Mouse (Mus musculus) thymus, postnatal 0 days (tissue): Measurements from ENCODE around the gene Ddc. TPM values are rescaled to one million over a fixed set of nuclear protein-coding genes. Genes with fewer than 3 reads are reported as not detected.

ENCODE experiments used
- DNase-seq: peaks from one replicate; pipeline ENCODE4 v3.0.0-alpha.2; 2015; ENCODE audit warnings: low spot score
- polyA plus RNA-seq: library from polyadenylated mRNA; unstranded; fragments of >200 nt; fragmentation: Nextera tagmentation; extraction: Ambion mirVana; gene quantifications from 2 replicates; pipeline ENCODE4 v1.2.1, GENCODE M21; 2015

Gene Ddc
- polyA plus RNA-seq, 1 experiment from 2014 or later = 7.8 TPM

GRCm38 (mm10) chr11:11794626-11795025, 103.3 kb downstream of the Ddc start:
- no peak for DNase-seq

GRCm38 (mm10) chr11:11788521-11788974, 109.4 kb downstream of the Ddc start:
- peak; percentile 84 for DNase-seq

GRCm38 (mm10) chr11:11785457-11785856, 112.5 kb downstream of the Ddc start:
- DNase-seq = no peak

GRCm38 (mm10) chr11:11781728-11782127, 116.2 kb downstream of the Ddc start:
- no peak for DNase-seq

GRCm38 (mm10) chr11:11778345-11778744, 119.6 kb downstream of the Ddc start:
- no peak for DNase-seq

GRCm38 (mm10) chr11:11777796-11778195, 120.1 kb downstream of the Ddc start:
- DNase-seq = no peak

- no peak for DNase-seq
These were observed 120.7 kb downstream of the Ddc start for GRCm38 (mm10) chr11:11777246-11777645.

GRCm38 (mm10) chr11:11776822-11777174, 121.1 kb downstream of the Ddc start:
- DNase-seq = no peak

- no peak for DNase-seq
These were observed 121.7 kb downstream of the Ddc start for GRCm38 (mm10) chr11:11776071-11776821.

GRCm38 (mm10) chr11:11774893-11775292, 123.1 kb downstream of the Ddc start:
- DNase-seq = no peak

GRCm38 (mm10) chr11:11774384-11774783, 123.6 kb downstream of the Ddc start:
- no peak for DNase-seq

GRCm38 (mm10) chr11:11772196-11772595, 125.7 kb downstream of the Ddc start:
- no peak for DNase-seq

GRCm38 (mm10) chr11:11770691-11771090, 127.3 kb downstream of the Ddc start:
- DNase-seq = no peak

- no peak for DNase-seq
These were observed 128.7 kb downstream of the Ddc start for GRCm38 (mm10) chr11:11769281-11769680.

GRCm38 (mm10) chr11:11768057-11768456, 129.9 kb downstream of the Ddc start:
- no peak for DNase-seq

GRCm38 (mm10) chr11:11766736-11767135, 131.2 kb downstream of the Ddc start:
- DNase-seq = no peak

- peak; percentile 62 for DNase-seq
These were observed 131.8 kb downstream of the Ddc start for GRCm38 (mm10) chr11:11766105-11766504.

- no peak for DNase-seq
These were observed 132.5 kb downstream of the Ddc start for GRCm38 (mm10) chr11:11765414-11765813.

Other genes with a start within 250 kb of the Ddc start
- gene Ikzf1, start 213.1 kb downstream of the Ddc start, polyA plus RNA-seq = 91.7 and 100 TPM in 2 replicates
- gene Fignl1, start 89.2 kb downstream of the Ddc start, polyA plus RNA-seq = 62.4 and 65.6 TPM in 2 replicates
- gene Grb10, start 140.5 kb upstream of the Ddc start, polyA plus RNA-seq = 14.5 and 17.5 TPM in 2 replicates